Comparison of ENCODE assay signal across 10 mouse cellular contexts in the genomic region with DNA sequence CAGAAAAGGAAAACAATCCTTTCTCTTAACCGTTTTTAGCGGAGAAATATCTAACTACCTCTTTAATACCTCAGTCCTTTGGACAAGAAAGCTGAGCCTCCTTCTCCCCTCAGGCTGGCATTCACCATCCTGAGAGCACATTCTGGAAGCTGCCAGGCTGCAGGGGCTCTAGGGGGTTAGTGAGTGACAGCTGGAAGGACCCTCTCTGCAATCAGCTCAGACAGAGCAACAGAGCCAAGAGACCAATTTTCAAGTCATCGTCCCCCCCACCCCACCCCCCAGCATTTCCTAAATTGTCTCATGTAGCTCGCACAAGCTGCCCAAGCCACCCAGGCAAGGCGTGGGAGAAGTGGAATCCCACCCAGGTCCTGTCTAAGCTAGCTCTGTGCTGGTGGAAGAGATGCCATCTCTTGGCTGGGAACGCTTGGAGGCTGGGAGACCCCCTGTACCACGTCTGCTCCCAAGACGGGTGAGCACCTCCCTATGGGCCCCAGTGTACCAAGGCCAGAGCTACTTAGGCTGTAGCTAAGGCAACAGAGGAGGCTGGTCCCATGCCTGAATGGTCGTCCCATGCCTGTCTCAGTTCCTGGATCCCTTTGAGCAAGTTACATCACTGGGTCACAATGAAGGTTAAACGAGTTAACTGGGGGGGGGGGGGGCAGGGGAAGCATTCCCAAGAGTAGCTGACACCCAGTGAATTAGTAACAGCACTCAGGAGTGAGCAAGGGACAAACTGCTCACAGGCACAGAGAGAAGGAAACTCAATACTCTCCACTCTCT. TPM values are rescaled to one million over a fixed set of nuclear protein-coding genes. Genes with fewer than 3 reads are reported as not detected.
DNase-seq lines count a peak whose midpoint lies in the region; ATAC-seq lines count a peak whose summit lies in the region.
"Had no signal": no experiment of that assay in that cellular context is flagged by ENCODE, and none has a peak within 500 bp of the region (broad histone marks: within the 10 kb centered on the region; RNA-seq: fewer than 3 reads in every experiment).

No protein-coding gene starts in this region.

- 53% methylated on average over 10 of the region's 10 CpGs for WGBS in embryonic facial prominence, embryonic 10.5 days
- WGBS in forebrain, embryonic 13.5 days, result 15% methylated on average over 10 of the region's 10 CpGs
- 39% methylated on average over 10 of the region's 10 CpGs for WGBS in midbrain, embryonic 12.5 days

- peaks cover 45% of the 10 kb centered on the region for H3K4me1 ChIP-seq in embryonic facial prominence, embryonic 10.5 days
- H3K4me1 ChIP-seq in forebrain, embryonic 13.5 days, result peaks cover 62% of the 10 kb centered on the region
- peaks cover 46% of the 10 kb centered on the region for H3K4me1 ChIP-seq in midbrain, embryonic 12.5 days

- peak overlapping the region; percentile 1; the same call in 1 of the 2 replicates for H3K4me3 ChIP-seq in embryonic facial prominence, embryonic 10.5 days
- H3K4me3 ChIP-seq in forebrain, embryonic 13.5 days, result peak overlapping the region; percentile 11; the same call in 1 of the 2 replicates
- H3K4me3 ChIP-seq in midbrain, embryonic 12.5 days, result peak overlapping the region; percentile 13

- intact Hi-C loops in left cerebral cortex, postnatal 14 days (cut with DNase I), result no loop called here

- H3K4me2 ChIP-seq in forebrain, embryonic 13.5 days, result peak overlapping the region; percentile 80
- peak overlapping the region; percentile 80 for H3K4me2 ChIP-seq in midbrain, embryonic 12.5 days (replicated peaks)

- peak overlapping the region; percentile 2 for H3K27ac ChIP-seq in embryonic facial prominence, embryonic 10.5 days (replicated peaks)
- peak overlapping the region; percentile 69 for H3K27ac ChIP-seq in forebrain, embryonic 13.5 days
- H3K27ac ChIP-seq in midbrain, embryonic 12.5 days (replicated peaks), result peak overlapping the region; percentile 61

- DNase-seq in embryonic facial prominence, embryonic 10.5 days (ENCODE audit: low spot score), result no peak
- DNase-seq in kidney, adult 18-20 months, result peak; percentile 34
- DNase-seq in right cerebral cortex, postnatal 25 days, result no peak
- no peak for DNase-seq in frontal cortex, postnatal 36 days (ENCODE audit: low spot score in 2 of 2)
- no peak for DNase-seq in left cerebral cortex, postnatal 14 days (ENCODE audit: low spot score in 2 of 2)
- DNase-seq: liver; lung, postnatal 36 days had no signal

- peak; percentile 42 for ATAC-seq in forebrain, embryonic 13.5 days
- peak; percentile 27; the same call in 1 of the 2 replicates for ATAC-seq in midbrain, embryonic 12.5 days (ENCODE audit: low FRiP score, low read depth)

- no peaks in the 10 kb centered on the region for H3K9me3 ChIP-seq in embryonic facial prominence, embryonic 10.5 days
- no peaks in the 10 kb centered on the region for H3K9me3 ChIP-seq in forebrain, embryonic 13.5 days (replicated peaks)
- no peaks in the 10 kb centered on the region for H3K9me3 ChIP-seq in midbrain, embryonic 12.5 days

- H3K9ac ChIP-seq in forebrain, embryonic 13.5 days, result peak overlapping the region; percentile 47; the same call in 1 of the 2 replicates
- no peak overlapping the region; the same call in 1 of the 2 replicates for H3K9ac ChIP-seq in midbrain, embryonic 12.5 days (replicated peaks)

- peaks cover 17% of the 10 kb centered on the region for H3K36me3 ChIP-seq in embryonic facial prominence, embryonic 10.5 days (replicated peaks)
- no peaks in the 10 kb centered on the region for H3K36me3 ChIP-seq in forebrain, embryonic 13.5 days (ENCODE audit: poor library complexity, severe bottlenecking)
- H3K36me3 ChIP-seq in midbrain, embryonic 12.5 days, result 0 out of 2 replicates have a peak, but pooled peaks cover 5% of the 10 kb centered on the region

- H3K27me3 ChIP-seq in embryonic facial prominence, embryonic 10.5 days (replicated peaks; ENCODE audit: low read depth, poor library complexity, severe bottlenecking), result peaks cover 11% of the 10 kb centered on the region
- H3K27me3 ChIP-seq in forebrain, embryonic 13.5 days, result 0 out of 2 replicates have a peak, but pooled peaks cover 3% of the 10 kb centered on the region
- H3K27me3 ChIP-seq in midbrain, embryonic 12.5 days, result peaks cover 11% of the 10 kb centered on the region; the same call in 1 of the 2 replicates

RNA-seq across cellular contexts. Expression of gene Nkain1, which starts 2.8 kb away (rescaled TPM):
- 4.5 and 6.2 TPM in 2 replicates for polyA plus RNA-seq in embryonic facial prominence, embryonic 10.5 days (2016; fragmentation: Nextera tagmentation; extraction: Ambion mirVana)
- polyA plus RNA-seq in forebrain, embryonic 13.5 days (2015; fragmentation: Nextera tagmentation; extraction: Ambion mirVana), result 4.9 and 5.4 TPM in 2 replicates
- polyA plus RNA-seq in midbrain, embryonic 12.5 days (2016; fragmentation: Nextera tagmentation; extraction: Ambion mirVana), result 16.6 and 17.0 TPM in 2 replicates
- 10 to 100 TPM; 32.9 to 38.5 TPM for total RNA-seq in left cerebral cortex, postnatal 14 days (2021)
- total RNA-seq: neutrophil, adult 5-6 weeks had no signal

Comparison
In these comparisons a context has a peak if more than half of its experiments do, and no peak if none do; other contexts are left out.
1. H3K27ac ChIP-seq: peak in every context shown above with its lines; median percentile 69 in forebrain, embryonic 13.5 days; 61 in midbrain, embryonic 12.5 days; 2 in embryonic facial prominence, embryonic 10.5 days.